Mouse (Mus musculus): Measurements from ENCODE around the gene Rpl23a. TPM values are rescaled to one million over a fixed set of nuclear protein-coding genes. Genes with fewer than 3 reads are reported as not detected.

Rpl23a gene
- polyA plus RNA-seq (2016; fragmentation: Nextera tagmentation; extraction: Ambion mirVana): 1,381 and 1,432 TPM in 2 replicates

- peak within 1 kb of the TSS; percentile 92 for H3K9ac ChIP-seq (replicated peaks)
- WGBS: under 1% methylated on average over 38 of the region's 38 CpGs
- peak; percentile 75 for ATAC-seq (ENCODE audit: insufficient number of reproducible peaks, insufficient read depth, low FRiP score, low TSS enrichment, low read depth)
Observed at GRCm38 (mm10) chr11:78182961-78183844, at the start of gene Rpl23a. Gene Rpl23a, minus strand, starts transcription at chr11:78183584.

GRCm38 (mm10) chr11:78231518-78231917 is 48.1 kb upstream of the Rpl23a start:
- Histone ChIP-seq H3K4me2 (no peak overlapping the region), H3K27ac (no peak overlapping the region)
- no peak for ATAC-seq (ENCODE audit: insufficient number of reproducible peaks, insufficient read depth, low FRiP score, low TSS enrichment, low read depth)

More at GRCm38 (mm10) chr11:78182961-78183844, at the start of gene Rpl23a:
- H3K4me2 ChIP-seq: peak within 1 kb of the TSS; percentile 72
- no peaks in the 10 kb centered on the region for H3K27me3 ChIP-seq
- H3K36me3 ChIP-seq: peaks cover 30% of the 10 kb centered on the region
- no peaks in the 10 kb centered on the region for H3K9me3 ChIP-seq
- H3K4me3 ChIP-seq (replicated peaks): peak within 1 kb of the TSS; percentile 88
- peak within 1 kb of the TSS; percentile 92 for H3K27ac ChIP-seq
- peaks cover 43% of the 10 kb centered on the region for H3K4me1 ChIP-seq (replicated peaks)

GRCm38 (mm10) chr11:78223586-78223985 is 40.2 kb upstream of the Rpl23a start:
- H3K4me2 ChIP-seq: no peak overlapping the region
- H3K9ac ChIP-seq (replicated peaks): no peak overlapping the region
- no peaks in the 10 kb centered on the region for H3K4me1 ChIP-seq (replicated peaks)
- H3K4me3 ChIP-seq (replicated peaks): no peak overlapping the region
- peaks cover 97% of the 10 kb centered on the region for H3K36me3 ChIP-seq
- no peak overlapping the region for H3K27ac ChIP-seq
- no peak for ATAC-seq (ENCODE audit: insufficient number of reproducible peaks, insufficient read depth, low FRiP score, low TSS enrichment, low read depth)
- H3K9me3 ChIP-seq: no peaks in the 10 kb centered on the region
- 92% methylated on average over 4 of the region's 4 CpGs for WGBS
- H3K27me3 ChIP-seq: no peaks in the 10 kb centered on the region

More at GRCm38 (mm10) chr11:78231518-78231917, 48.1 kb upstream of the Rpl23a start:
- 91% methylated on average over 6 of the region's 6 CpGs for WGBS
- Histone ChIP-seq H3K4me1 (replicated peaks) (no peaks in the 10 kb centered on the region), H3K9ac (replicated peaks) (no peak overlapping the region), H3K36me3 (peaks cover 95% of the 10 kb centered on the region), H3K27me3 (no peaks in the 10 kb centered on the region), H3K4me3 (replicated peaks) (no peak overlapping the region), H3K9me3 (no peaks in the 10 kb centered on the region)

- no peaks in the 10 kb centered on the region for H3K27me3 ChIP-seq
- peaks cover 98% of the 10 kb centered on the region for H3K36me3 ChIP-seq
- no peak overlapping the region for H3K4me2 ChIP-seq
- no peaks in the 10 kb centered on the region for H3K9me3 ChIP-seq
- no peak overlapping the region for H3K27ac ChIP-seq
- H3K9ac ChIP-seq (replicated peaks): no peak overlapping the region
- WGBS: 87% methylated on average over 11 of the region's 11 CpGs
- H3K4me3 ChIP-seq (replicated peaks): no peak overlapping the region
- no peak for ATAC-seq (ENCODE audit: insufficient number of reproducible peaks, insufficient read depth, low FRiP score, low TSS enrichment, low read depth)
- H3K4me1 ChIP-seq (replicated peaks): no peaks in the 10 kb centered on the region
Observed at GRCm38 (mm10) chr11:78215709-78216317, 32.4 kb upstream of the Rpl23a start.

GRCm38 (mm10) chr11:78213086-78213817 is 29.9 kb upstream of the Rpl23a start:
- no peak overlapping the region for H3K4me3 ChIP-seq (replicated peaks)
- no peak overlapping the region for H3K9ac ChIP-seq (replicated peaks)
- no peak for ATAC-seq (ENCODE audit: insufficient number of reproducible peaks, insufficient read depth, low FRiP score, low TSS enrichment, low read depth)
- H3K4me1 ChIP-seq (replicated peaks): no peaks in the 10 kb centered on the region
- WGBS: 95% methylated on average over 14 of the region's 14 CpGs
- no peak overlapping the region for H3K27ac ChIP-seq
- no peaks in the 10 kb centered on the region for H3K9me3 ChIP-seq
- H3K27me3 ChIP-seq: no peaks in the 10 kb centered on the region
- H3K4me2 ChIP-seq: no peak overlapping the region
- peaks cover 99% of the 10 kb centered on the region for H3K36me3 ChIP-seq

GRCm38 (mm10) chr11:78211513-78211912 is 28.1 kb upstream of the Rpl23a start:
- no peak for ATAC-seq (ENCODE audit: insufficient number of reproducible peaks, insufficient read depth, low FRiP score, low TSS enrichment, low read depth)
- Histone ChIP-seq H3K27ac (no peak overlapping the region), H3K9me3 (no peaks in the 10 kb centered on the region), H3K4me3 (replicated peaks) (no peak overlapping the region), H3K36me3 (peaks cover 100% of the 10 kb centered on the region), H3K27me3 (no peaks in the 10 kb centered on the region), H3K4me1 (replicated peaks) (no peaks in the 10 kb centered on the region), H3K9ac (replicated peaks) (no peak overlapping the region), H3K4me2 (no peak overlapping the region)
- WGBS: 88% methylated on average over 5 of the region's 5 CpGs

GRCm38 (mm10) chr11:78210615-78211014 is 27.2 kb upstream of the Rpl23a start:
- Histone ChIP-seq H3K9me3 (no peaks in the 10 kb centered on the region), H3K27ac (no peak overlapping the region), H3K9ac (replicated peaks) (no peak overlapping the region), H3K27me3 (no peaks in the 10 kb centered on the region), H3K4me3 (replicated peaks) (no peak overlapping the region), H3K4me2 (no peak overlapping the region), H3K4me1 (replicated peaks) (no peaks in the 10 kb centered on the region), H3K36me3 (peaks cover 100% of the 10 kb centered on the region)
- 66% methylated on average over 7 of the region's 7 CpGs for WGBS
- ATAC-seq (ENCODE audit: insufficient number of reproducible peaks, insufficient read depth, low FRiP score, low TSS enrichment, low read depth): no peak

GRCm38 (mm10) chr11:78209886-78210285 is 26.5 kb upstream of the Rpl23a start:
- peaks cover 100% of the 10 kb centered on the region for H3K36me3 ChIP-seq
- no peak overlapping the region for H3K27ac ChIP-seq
- no peak for ATAC-seq (ENCODE audit: insufficient number of reproducible peaks, insufficient read depth, low FRiP score, low TSS enrichment, low read depth)
- H3K9me3 ChIP-seq: no peaks in the 10 kb centered on the region
- H3K9ac ChIP-seq (replicated peaks): no peak overlapping the region
- no peak overlapping the region for H3K4me2 ChIP-seq
- no peaks in the 10 kb centered on the region for H3K27me3 ChIP-seq
- H3K4me1 ChIP-seq (replicated peaks): no peaks in the 10 kb centered on the region
- no peak overlapping the region for H3K4me3 ChIP-seq (replicated peaks)
- 84% methylated on average over 6 of the region's 6 CpGs for WGBS

GRCm38 (mm10) chr11:78207190-78207589 is 23.8 kb upstream of the Rpl23a start:
- 89% methylated on average over 7 of the region's 7 CpGs for WGBS
- Histone ChIP-seq H3K27me3 (no peaks in the 10 kb centered on the region), H3K9me3 (no peaks in the 10 kb centered on the region), H3K36me3 (peaks cover 93% of the 10 kb centered on the region), H3K4me2 (no peak overlapping the region), H3K4me1 (replicated peaks) (no peaks in the 10 kb centered on the region), H3K27ac (no peak overlapping the region), H3K4me3 (replicated peaks) (no peak overlapping the region), H3K9ac (replicated peaks) (no peak overlapping the region)
- ATAC-seq (ENCODE audit: insufficient number of reproducible peaks, insufficient read depth, low FRiP score, low TSS enrichment, low read depth): no peak

GRCm38 (mm10) chr11:78205361-78206206 is 22.2 kb upstream of the Rpl23a start:
- H3K4me3 ChIP-seq (replicated peaks): no peak overlapping the region
- H3K9me3 ChIP-seq: no peaks in the 10 kb centered on the region
- ATAC-seq (ENCODE audit: insufficient number of reproducible peaks, insufficient read depth, low FRiP score, low TSS enrichment, low read depth): no peak
- 71% methylated on average over 13 of the region's 13 CpGs for WGBS
- H3K27me3 ChIP-seq: no peaks in the 10 kb centered on the region
- no peaks in the 10 kb centered on the region for H3K4me1 ChIP-seq (replicated peaks)
- H3K36me3 ChIP-seq: peaks cover 77% of the 10 kb centered on the region
- H3K9ac ChIP-seq (replicated peaks): no peak overlapping the region
- 0 out of 2 replicates have a peak overlapping the region, but pooled peaks have one; percentile 56 for H3K27ac ChIP-seq
- H3K4me2 ChIP-seq: no peak overlapping the region

All from limb, embryonic 12.5 days (tissue).